In the genomic region with DNA sequence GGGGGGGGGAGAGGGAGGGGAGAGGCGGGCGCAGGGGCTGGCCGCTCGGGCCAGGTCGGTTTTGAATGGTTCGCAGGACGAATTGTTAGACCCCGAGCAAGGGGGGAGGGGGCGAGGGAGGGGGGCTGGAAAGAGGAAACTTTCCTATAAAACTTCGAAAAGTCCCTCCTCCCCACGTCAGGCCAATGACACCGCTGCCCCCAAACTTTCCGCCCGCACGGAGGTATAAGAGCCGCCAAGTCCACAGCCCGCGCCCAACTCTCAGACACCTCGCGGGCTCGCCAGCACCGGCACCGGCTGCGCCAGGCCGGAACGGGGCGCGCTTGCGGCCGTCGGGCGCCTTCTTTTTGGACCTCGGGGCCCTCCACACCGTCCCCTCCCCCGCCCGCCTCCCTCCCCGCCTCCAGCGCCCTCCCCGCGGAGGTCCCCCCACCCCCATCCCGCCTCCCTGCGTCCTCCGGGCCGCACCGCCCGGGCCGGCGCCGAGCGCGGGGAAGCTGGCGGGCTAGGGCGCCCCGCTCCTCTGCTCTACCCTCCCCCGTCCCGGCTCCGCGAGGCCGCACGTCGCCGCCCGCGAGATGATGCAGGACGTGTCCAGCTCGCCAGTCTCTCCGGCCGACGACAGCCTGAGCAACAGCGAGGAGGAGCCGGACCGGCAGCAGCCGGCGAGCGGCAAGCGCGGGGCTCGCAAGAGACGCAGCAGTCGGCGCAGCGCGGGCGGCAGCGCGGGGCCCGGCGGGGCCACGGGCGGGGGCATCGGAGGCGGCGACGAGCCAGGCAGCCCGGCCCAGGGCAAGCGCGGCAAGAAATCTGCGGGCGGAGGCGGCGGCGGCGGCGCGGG, we compare ENCODE assay signal across 9 mouse cellular contexts. TPM values are rescaled to one million over a fixed set of nuclear protein-coding genes. Genes with fewer than 3 reads are reported as not detected.
DNase-seq lines count a peak whose midpoint lies in the region; ATAC-seq and TF ChIP-seq lines count a peak whose summit lies in the region.
"Had no signal": no experiment of that assay in that cellular context is flagged by ENCODE, and none has a peak within 500 bp of the region (broad histone marks: within the 10 kb centered on the region; RNA-seq: fewer than 3 reads in every experiment).

A gene (plus strand): TSS at position 272 of the 841 bp plus-strand sequence.

- peak within 1 kb of the TSS; percentile 48 for H3K4me3 ChIP-seq in hindbrain, embryonic 16.5 days (ENCODE audit: low read length)
- peak within 1 kb of the TSS; percentile 88 for H3K4me3 ChIP-seq in testis, adult 2 months (ENCODE audit: control insufficient read depth, low read depth, low read length)

- no peak; the same call in 1 of the 2 replicates for TF ChIP-seq POLR2A in testis, adult 2 months (IDR thresholded peaks at IDR 0.05; ENCODE audit: control insufficient read depth, low read depth, low read length)

- WGBS in hindbrain, embryonic 16.5 days = under 1% methylated on average over 52 of the region's 105 CpGs

- peak within 1 kb of the TSS; percentile 59 for H3K9ac ChIP-seq in hindbrain, embryonic 16.5 days (ENCODE audit: low read depth, low read length)

- H3K4me1 ChIP-seq in hindbrain, embryonic 16.5 days (ENCODE audit: control insufficient read depth, insufficient read depth, low read depth, low read length) = peaks cover 12% of the 10 kb centered on the region
- H3K4me1 ChIP-seq in testis, adult 2 months (ENCODE audit: control insufficient read depth, insufficient read depth, low read length) = peaks cover 14% of the 10 kb centered on the region

- peak within 1 kb of the TSS; percentile 64 for H3K4me2 ChIP-seq in hindbrain, embryonic 16.5 days (ENCODE audit: low read length)

- no peaks in the 10 kb centered on the region for H3K9me3 ChIP-seq in hindbrain, embryonic 16.5 days (ENCODE audit: control insufficient read depth, low read length)

- ATAC-seq in hindbrain, embryonic 16.5 days = peak; percentile 77

- no peak within 1 kb of the TSS for H3K27ac ChIP-seq in hindbrain, embryonic 16.5 days (ENCODE audit: low read depth, low read length)
- H3K27ac ChIP-seq in testis, adult 2 months (ENCODE audit: control insufficient read depth, insufficient read depth, low read depth, low read length) = peak within 1 kb of the TSS; percentile 32
- H3K27ac ChIP-seq: macrophage had no signal

- no peak for TF ChIP-seq CTCF in testis, adult 2 months (IDR thresholded peaks at IDR 0.05; ENCODE audit: control insufficient read depth, insufficient read depth, insufficient replicate concordance, low read depth, low read length)

- peak; percentile 97 for DNase-seq in heart, adult 11 months
- no peak for DNase-seq in heart, adult 8-10 months (ENCODE audit: low spot score)
- DNase-seq in adrenal gland, postnatal 25 days = peak; percentile 62
- DNase-seq in gastrocnemius, adult 8-10 months (ENCODE audit: low spot score in 2 of 2) = peak; percentile 36 to 44
- peak; percentile 53 for DNase-seq in lung, postnatal 10 days
- no peak for DNase-seq in cerebellum, adult 8-10 months

- H3K27me3 ChIP-seq in hindbrain, embryonic 16.5 days (replicated peaks; ENCODE audit: control insufficient read depth, insufficient read depth, low read length) = peaks cover 51% of the 10 kb centered on the region
- H3K27me3 ChIP-seq in testis, adult 2 months (ENCODE audit: control insufficient read depth, insufficient read depth, low read length) = peaks cover 4% of the 10 kb centered on the region

- H3K36me3 ChIP-seq in hindbrain, embryonic 16.5 days (ENCODE audit: control insufficient read depth, insufficient read depth, low read length) = no peaks in the 10 kb centered on the region
- H3K36me3 ChIP-seq in testis, adult 2 months (ENCODE audit: control insufficient read depth, insufficient read depth, low read length) = no peaks in the 10 kb centered on the region

RNA-seq across cellular contexts. Expression of the gene that starts here (rescaled TPM):
- 1 to 10 TPM; 1.3 to 2.0 (median 1.5) TPM for total RNA-seq in heart, adult 8-10 months (2022)
- 7.0 and 8.3 TPM in 2 replicates for total RNA-seq in adrenal gland, postnatal 25 days (2021)
- 1 to 10 TPM in 1 of 4 experiments, under 1 TPM in 3; 0.24 to 2.1 (median 0.67) TPM for total RNA-seq in gastrocnemius, adult 8-10 months (2022)
- polyA plus RNA-seq in hindbrain, embryonic 16.5 days (2015; fragmentation: Nextera tagmentation; extraction: Ambion mirVana) = 0.34 and 1.0 TPM in 2 replicates
- polyA plus RNA-seq in testis, adult 2 months (2012; rRNA removed) = 1.2 and 1.3 TPM in 2 replicates
- polyA plus RNA-seq: macrophage had no signal

Comparison
In these comparisons a context has a peak if more than half of its experiments do, and no peak if none do; other contexts are left out.
1. DNase-seq: peak in heart, adult 11 months (single experiment), adrenal gland, postnatal 25 days (single experiment), gastrocnemius, adult 8-10 months (2 of 2) and lung, postnatal 10 days (single experiment); none in heart, adult 8-10 months (single experiment) and cerebellum, adult 8-10 months (single experiment).